Mouse (Mus musculus) heart, embryonic 14.5 days (tissue): Measurements from ENCODE around the gene Trnt1. TPM values are rescaled to one million over a fixed set of nuclear protein-coding genes. Genes with fewer than 3 reads are reported as not detected.

Experiments used
- ATAC-seq: fragments of 200-750 bp; cut with Nextera tagmentation; 2 replicates; pipeline ENCODE4 v1.8.0; 2017; ENCODE audit warnings: low read depth, moderate TSS enrichment; ENCODE audit not compliant: insufficient number of reproducible peaks, insufficient read depth, low FRiP score
- H3K27ac ChIP-seq, 2 experiments: fragments of 200-500 bp in 1 of 2; fragments of 300-500 bp in 1 of 2; sonication (generic) in 1 of 2; replicated peaks in 1 of 2; 2 replicates each; pipeline ENCODE4 v1.5.1; 2012 to 2014; ENCODE audit warnings: low read depth in 2 of 2, low read length in 2 of 2, control low read depth in 1 of 2, mild to moderate bottlenecking in 1 of 2, mixed read lengths in 1 of 2; ENCODE audit not compliant: control insufficient read depth in 1 of 2, insufficient read depth in 1 of 2
- H3K27me3 ChIP-seq: fragments of 300-500 bp; sonication (generic); 2 replicates; pipeline ENCODE4 v1.6.1; 2014; ENCODE audit warnings: mild to moderate bottlenecking, low read length, control low read depth; ENCODE audit not compliant: control insufficient read depth, insufficient read depth
- H3K36me3 ChIP-seq: fragments of 300-500 bp; sonication (generic); 2 replicates; pipeline ENCODE4 v1.6.1; 2014; ENCODE audit warnings: mild to moderate bottlenecking, control low read depth, low read length, mixed read lengths; ENCODE audit not compliant: control insufficient read depth, insufficient read depth
- H3K4me1 ChIP-seq, 2 experiments: fragments of 200-500 bp in 1 of 2; fragments of 300-500 bp in 1 of 2; sonication (generic) in 1 of 2; 2 replicates each; pipeline ENCODE4 v1.6.1; 2012 to 2014; ENCODE audit warnings: low read length in 2 of 2, control low read depth in 1 of 2, mixed read lengths in 1 of 2; ENCODE audit not compliant: control insufficient read depth in 2 of 2, insufficient read depth in 2 of 2
- H3K4me2 ChIP-seq: fragments of 300-500 bp; sonication (generic); 2 replicates; pipeline ENCODE4 v1.6.1; 2014; ENCODE audit warnings: mild to moderate bottlenecking, low read length
- H3K4me3 ChIP-seq, 2 experiments: fragments of 200-500 bp in 1 of 2; fragments of 300-500 bp in 1 of 2; sonication (generic) in 1 of 2; 2 replicates each; pipeline ENCODE4 v1.5.1; 2012 to 2014; ENCODE audit warnings: low read length in 2 of 2, mild to moderate bottlenecking in 2 of 2, control low read depth in 1 of 2, low read depth in 1 of 2, moderate library complexity in 1 of 2; ENCODE audit not compliant: control insufficient read depth in 1 of 2, insufficient read depth in 1 of 2
- H3K9ac ChIP-seq: fragments of 300-500 bp; sonication (generic); 2 replicates; pipeline ENCODE4 v1.6.1; 2014; ENCODE audit warnings: mild to moderate bottlenecking, low read length
- H3K9me3 ChIP-seq: fragments of 300-500 bp; sonication (generic); 2 replicates; pipeline ENCODE4 v1.6.1; 2016; ENCODE audit warnings: low read length, control low read depth; ENCODE audit not compliant: control insufficient read depth
- WGBS: fragments of 180-500 bp; shearing (Covaris S2); extraction: QIAGEN DNeasy Blood & Tissue Kit; methylation state at CpG from one replicate; pipeline ENCODE4 v1.1.7; 2014; 5-methylcytosine and 5-hydroxymethylcytosine counted together
- polyA plus RNA-seq: library from polyadenylated mRNA; unstranded; fragments of >200 nt; fragmentation: Nextera tagmentation; extraction: Ambion mirVana; gene quantifications from 2 replicates; pipeline ENCODE4 v1.2.1, GENCODE M21; 2014

The Trnt1 gene
- polyA plus RNA-seq, 1 experiment from 2014 or later: 42.7 TPM

DNA sequence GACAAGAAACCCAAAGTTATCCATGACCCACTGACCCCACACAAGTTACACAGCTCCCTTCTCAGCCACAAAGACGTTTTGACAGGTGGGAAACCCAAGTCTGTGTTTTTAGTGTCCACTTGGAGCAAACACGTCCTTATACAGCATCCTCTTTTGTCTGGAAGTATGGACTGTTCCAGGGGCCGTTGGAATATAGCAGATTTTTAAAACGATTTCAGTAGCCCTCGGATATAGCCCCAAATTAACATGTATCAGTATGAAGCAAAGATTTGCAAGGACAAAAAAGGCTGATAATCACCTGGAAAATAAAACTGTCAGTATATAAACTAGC is 31.3 kb downstream of the Trnt1 start:
- Histone ChIP-seq H3K27me3 (no peaks in the 10 kb centered on the region), H3K27ac (no peak overlapping the region), H3K9me3 (no peaks in the 10 kb centered on the region), H3K4me1 (peaks cover 0 to 11% of the 10 kb centered on the region in 2 experiments; a peak in 2 of 4 replicates), H3K9ac (no peak overlapping the region), H3K4me3 (peak overlapping the region; percentile 22 to 87; a peak in 3 of 4 replicates), H3K36me3 (peaks cover 8% of the 10 kb centered on the region), H3K4me2 (peak overlapping the region; percentile 96)
- no peak for ATAC-seq
- 52% methylated on average over 5 of the region's 5 CpGs for WGBS

DNA sequence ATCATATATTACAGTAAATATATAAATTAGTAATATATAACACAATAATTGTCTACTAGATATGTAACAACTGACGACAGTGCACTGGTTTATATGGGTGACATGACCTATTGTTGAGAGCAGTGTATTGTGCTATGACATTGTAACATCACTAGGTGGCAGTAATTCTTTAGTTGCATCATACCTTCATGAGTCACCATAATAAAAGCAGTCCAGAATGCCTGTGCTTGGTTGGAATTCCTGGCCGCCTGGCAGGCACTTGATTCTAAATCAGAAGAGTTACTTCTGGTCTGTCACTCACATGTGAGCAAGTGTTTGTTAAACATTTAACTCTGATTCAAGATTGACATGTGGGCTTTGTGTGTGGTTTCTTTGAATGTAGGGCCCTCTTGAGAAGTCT is 36.0 kb downstream of the Trnt1 start:
- Histone ChIP-seq H3K4me2 (no peak overlapping the region), H3K27me3 (no peaks in the 10 kb centered on the region), H3K27ac (no peak overlapping the region), H3K4me1 (no peaks in the 10 kb centered on the region), H3K36me3 (no peaks in the 10 kb centered on the region), H3K9ac (no peak overlapping the region), H3K9me3 (no peaks in the 10 kb centered on the region), H3K4me3 (no peak overlapping the region)
- ATAC-seq: no peak
- WGBS: 21% methylated on average over 2 of the region's 2 CpGs

DNA sequence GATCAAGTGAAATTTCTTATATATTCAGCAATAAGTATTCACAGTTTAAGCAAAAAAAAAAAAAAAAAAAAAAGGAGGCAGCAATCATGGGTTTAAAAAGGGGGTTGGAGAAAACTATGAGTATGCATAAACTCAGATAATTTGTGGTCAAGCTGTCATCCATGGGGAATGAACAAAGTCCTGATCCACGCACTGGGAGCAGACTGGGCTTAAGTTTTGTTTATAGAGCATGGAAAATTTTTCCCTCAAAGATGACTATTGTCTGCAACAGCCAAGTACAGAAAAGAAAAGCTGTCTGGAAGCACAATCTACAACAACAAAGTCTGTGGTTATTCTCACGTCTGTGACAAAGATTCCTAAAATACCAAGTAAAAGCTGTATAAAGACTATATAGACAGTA is 40.2 kb downstream of the Trnt1 start:
- Histone ChIP-seq H3K27me3 (no peaks in the 10 kb centered on the region), H3K4me1 (no peaks in the 10 kb centered on the region), H3K4me3 (no peak overlapping the region), H3K27ac (no peak overlapping the region), H3K9ac (no peak overlapping the region), H3K36me3 (no peaks in the 10 kb centered on the region), H3K4me2 (no peak overlapping the region), H3K9me3 (no peaks in the 10 kb centered on the region)
- no peak for ATAC-seq
- WGBS: 55% methylated on average over 2 of the region's 2 CpGs

DNA sequence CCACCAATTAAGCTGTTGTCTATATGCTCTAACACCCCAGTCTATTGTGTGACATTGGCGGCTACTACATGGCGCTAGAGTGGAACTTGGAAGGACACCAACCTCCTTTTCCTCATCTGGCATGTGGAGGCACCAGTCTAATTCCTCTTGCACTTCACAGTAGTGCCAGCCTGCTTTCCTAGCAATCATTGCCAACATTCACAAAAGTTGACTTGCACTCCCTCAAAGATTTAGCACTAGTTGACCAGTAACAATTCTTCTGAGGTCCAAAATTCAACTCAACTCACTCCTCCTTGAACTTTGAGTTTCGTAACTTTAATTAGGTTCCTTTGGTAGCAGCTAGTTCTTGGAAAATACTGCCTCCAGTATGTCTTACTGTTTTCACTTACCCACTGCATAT is 41.8 kb downstream of the Trnt1 start:
- Histone ChIP-seq H3K4me3 (no peak overlapping the region), H3K27me3 (no peaks in the 10 kb centered on the region), H3K4me1 (no peaks in the 10 kb centered on the region), H3K27ac (no peak overlapping the region), H3K9ac (no peak overlapping the region), H3K9me3 (no peaks in the 10 kb centered on the region), H3K36me3 (no peaks in the 10 kb centered on the region), H3K4me2 (no peak overlapping the region)
- ATAC-seq: no peak
- WGBS: 81% methylated on average over 3 of the region's 3 CpGs

DNA sequence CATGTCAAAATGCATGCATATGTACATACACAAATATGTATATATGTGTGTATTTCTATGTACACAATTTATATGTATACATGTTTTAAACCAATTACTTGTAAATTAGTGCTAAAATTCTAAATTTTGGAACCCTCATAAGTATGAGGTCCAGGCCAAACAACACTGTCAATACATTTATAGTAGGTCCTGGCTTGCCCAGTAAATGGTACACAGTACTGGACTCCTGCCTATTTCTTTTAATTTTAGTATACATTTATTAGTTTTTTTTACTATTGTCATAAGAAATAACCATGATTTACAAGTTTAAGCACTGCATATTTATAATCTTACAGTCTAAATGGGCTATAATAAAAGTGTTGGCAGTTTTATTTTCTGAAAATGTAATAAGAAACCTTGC is 50.3 kb downstream of the Trnt1 start:
- Histone ChIP-seq H3K27ac (no peak overlapping the region), H3K4me1 (no peaks in the 10 kb centered on the region), H3K9me3 (no peaks in the 10 kb centered on the region), H3K9ac (no peak overlapping the region), H3K36me3 (no peaks in the 10 kb centered on the region), H3K4me2 (no peak overlapping the region), H3K27me3 (no peaks in the 10 kb centered on the region), H3K4me3 (no peak overlapping the region)
- no peak for ATAC-seq

DNA sequence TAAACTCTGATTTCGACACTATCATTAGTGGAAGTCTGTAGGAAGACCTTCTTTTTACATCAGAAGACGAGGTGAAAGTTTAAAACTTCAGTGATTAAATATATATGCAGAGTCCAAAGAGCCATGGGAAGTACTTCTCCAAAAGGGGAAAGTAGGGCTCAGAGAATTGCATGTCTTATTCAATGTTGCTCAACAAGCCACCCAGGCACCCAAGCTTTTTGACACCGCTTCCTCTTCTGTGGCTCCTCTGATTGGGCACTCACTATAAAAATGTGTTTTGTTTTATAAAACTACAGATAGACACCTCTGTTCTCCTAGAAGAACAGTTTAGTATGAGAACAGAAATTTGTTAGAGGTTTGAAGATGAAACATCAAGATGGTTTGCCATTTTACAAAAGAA is 51.0 kb downstream of the Trnt1 start:
- Histone ChIP-seq H3K27me3 (no peaks in the 10 kb centered on the region), H3K4me2 (no peak overlapping the region), H3K36me3 (no peaks in the 10 kb centered on the region), H3K9ac (no peak overlapping the region), H3K27ac (no peak overlapping the region), H3K4me1 (no peaks in the 10 kb centered on the region), H3K4me3 (no peak overlapping the region), H3K9me3 (no peaks in the 10 kb centered on the region)
- no peak for ATAC-seq
- WGBS: 63% methylated on average over 3 of the region's 3 CpGs

DNA sequence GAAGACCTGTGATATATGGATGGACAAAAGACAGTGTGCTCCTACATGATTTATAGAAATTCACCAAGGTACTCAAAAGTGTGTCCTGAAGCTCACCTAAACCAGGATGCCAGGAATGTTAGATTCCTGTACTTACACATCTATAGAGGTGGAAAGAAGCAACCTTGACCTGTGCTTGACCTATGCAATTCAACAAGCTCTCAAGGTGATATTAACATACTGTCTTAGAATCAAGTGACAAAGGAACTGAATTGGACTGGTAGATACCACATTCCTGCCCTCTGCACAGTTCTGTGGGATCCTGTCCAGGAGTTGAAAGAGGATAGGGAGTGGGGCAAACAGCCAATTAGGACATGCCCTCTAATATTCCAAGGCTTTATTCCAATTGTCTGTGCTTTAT is 51.6 kb downstream of the Trnt1 start:
- Histone ChIP-seq H3K4me1 (no peaks in the 10 kb centered on the region), H3K27ac (no peak overlapping the region), H3K4me3 (no peak overlapping the region), H3K27me3 (no peaks in the 10 kb centered on the region), H3K9ac (no peak overlapping the region), H3K9me3 (no peaks in the 10 kb centered on the region), H3K36me3 (no peaks in the 10 kb centered on the region), H3K4me2 (no peak overlapping the region)
- ATAC-seq: no peak

DNA sequence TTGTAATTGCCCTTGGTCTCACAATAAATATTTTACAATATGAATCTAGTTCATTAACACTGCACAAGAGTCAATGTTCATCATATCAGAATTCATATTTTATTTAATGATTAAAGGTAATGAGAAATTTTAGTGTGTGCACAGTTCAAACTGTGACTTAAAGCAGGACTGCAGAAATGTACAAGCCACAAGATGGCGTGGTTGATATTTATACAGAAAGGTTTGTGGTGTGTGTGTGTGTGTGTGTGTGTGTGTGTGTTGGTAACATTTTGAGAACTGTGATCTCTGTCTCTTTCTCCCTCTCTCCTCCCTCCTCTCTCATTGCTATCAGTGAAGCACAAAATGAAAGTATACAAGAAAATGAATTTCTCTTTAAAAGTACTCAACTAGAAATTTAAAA is 53.4 kb downstream of the Trnt1 start:
- Histone ChIP-seq H3K27ac (no peak overlapping the region), H3K9ac (no peak overlapping the region), H3K4me2 (no peak overlapping the region), H3K9me3 (no peaks in the 10 kb centered on the region), H3K4me1 (no peaks in the 10 kb centered on the region), H3K36me3 (no peaks in the 10 kb centered on the region), H3K4me3 (no peak overlapping the region), H3K27me3 (no peaks in the 10 kb centered on the region)
- no peak for ATAC-seq
- 45% methylated on average over 1 of the region's 1 CpGs for WGBS
